In the genomic region with DNA sequence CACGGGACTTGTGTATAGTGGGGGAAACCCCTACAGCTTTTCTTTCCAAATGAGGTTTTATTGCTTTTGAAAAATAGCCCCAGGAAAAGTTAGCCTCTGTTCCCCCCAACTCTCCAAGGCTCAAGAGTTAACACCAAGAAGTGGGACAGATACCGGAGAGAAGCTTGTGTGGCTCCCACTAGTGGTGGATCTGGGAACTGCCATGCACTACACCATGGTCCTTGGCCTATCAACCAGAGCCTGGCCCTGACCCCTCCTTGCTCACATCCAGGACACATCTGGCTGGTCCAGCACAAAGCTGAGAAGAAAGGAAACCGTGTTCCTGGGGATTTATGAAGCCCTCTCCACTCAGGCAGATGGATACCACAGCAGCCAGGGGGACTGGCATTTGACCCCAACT, we compare ENCODE assay signal across 8 mouse cellular contexts.
DNase-seq lines count a peak whose midpoint lies in the region; TF ChIP-seq lines count a peak whose summit lies in the region.

No protein-coding gene starts in this region.

- H3K27ac ChIP-seq in cerebellum, adult 2 months (ENCODE audit: insufficient read depth, low read length) = no peak overlapping the region

- H3K4me3 ChIP-seq in cerebellum, adult 2 months (replicated peaks; ENCODE audit: insufficient read depth, low read depth, low read length) = no peak overlapping the region

- H3K27me3 ChIP-seq in cerebellum, adult 2 months (ENCODE audit: control insufficient read depth, insufficient read depth, low read length) = no peaks in the 10 kb centered on the region

- DNase-seq in cerebellum, adult 2 months = peak in 1 of 2 experiments; percentile 31
- no peak for DNase-seq in cerebellum, adult 9-11 months
- peak; percentile 46 for DNase-seq in ovary, postnatal 14 days (ENCODE audit: low spot score)
- no peak for DNase-seq in ovary, adult 18-20 months (ENCODE audit: low spot score)
- peak; percentile 8 for DNase-seq in c-Kit-positive CD71-positive TER-119-negative erythroid progenitor cells, embryonic 14.5 days (ENCODE audit: low read depth)
- DNase-seq in heart, adult 9 months (ENCODE audit: low spot score in 2 of 2) = peak; percentile 28 to 43
- DNase-seq in lung, postnatal 14 days = peak; percentile 74
- DNase-seq in thymus, postnatal 14 days = peak; percentile 52

- peak; percentile 57; the same call in 1 of the 2 replicates for TF ChIP-seq CTCF in cerebellum, adult 2 months (IDR thresholded peaks at IDR 0.05; ENCODE audit: borderline replicate concordance, insufficient read depth, low read depth, low read length)

- TF ChIP-seq POLR2A in cerebellum, adult 2 months (IDR thresholded peaks at IDR 0.05; ENCODE audit: borderline replicate concordance, insufficient read depth, low read length) = no peak

- WGBS in cerebellum, adult 2 months = 69% methylated on average over 3 of the region's 3 CpGs

- H3K4me1 ChIP-seq in cerebellum, adult 2 months (ENCODE audit: control insufficient read depth, insufficient read depth, low read length) = no peaks in the 10 kb centered on the region

Comparison
In these comparisons a context has a peak if more than half of its experiments do, and no peak if none do; other contexts are left out.
1. DNase-seq: peak in ovary, postnatal 14 days (single experiment), c-Kit-positive CD71-positive TER-119-negative erythroid progenitor cells, embryonic 14.5 days (single experiment), heart, adult 9 months (2 of 2), lung, postnatal 14 days (single experiment) and thymus, postnatal 14 days (single experiment); none in cerebellum, adult 9-11 months (single experiment) and ovary, adult 18-20 months (single experiment).